Mouse (Mus musculus): ENCODE results near the gene Abcd3. TPM values are rescaled to one million over a fixed set of nuclear protein-coding genes. Genes with fewer than 3 reads are reported as not detected.

Abcd3 gene
- polyA plus RNA-seq, 1 experiment from 2014 or later, result 44.0 TPM

GRCm38 (mm10) chr3:121713151-121713701 lies 101.9 kb downstream of the Abcd3 start:
- H3K9me3 ChIP-seq, result no peaks in the 10 kb centered on the region
- H3K27me3 ChIP-seq (replicated peaks; ENCODE audit: low read depth, poor library complexity, severe bottlenecking), result no peaks in the 10 kb centered on the region
- H3K27ac ChIP-seq (replicated peaks), result no peak overlapping the region; the same call in 1 of the 2 replicates
- no peak for DNase-seq (ENCODE audit: low spot score)
- 83% methylated on average over 17 of the region's 17 CpGs for WGBS
- H3K36me3 ChIP-seq (replicated peaks), result no peaks in the 10 kb centered on the region
- peaks cover 16% of the 10 kb centered on the region for H3K4me1 ChIP-seq
- no peak overlapping the region for H3K4me3 ChIP-seq

- DNase-seq (ENCODE audit: low spot score), result no peak
- H3K9me3 ChIP-seq, result no peaks in the 10 kb centered on the region
- H3K27me3 ChIP-seq (replicated peaks; ENCODE audit: low read depth, poor library complexity, severe bottlenecking), result no peaks in the 10 kb centered on the region
- peaks cover 14% of the 10 kb centered on the region for H3K4me1 ChIP-seq
- WGBS, result 70% methylated on average over 4 of the region's 4 CpGs
- no peaks in the 10 kb centered on the region for H3K36me3 ChIP-seq (replicated peaks)
- no peak overlapping the region for H3K4me3 ChIP-seq
- no peak overlapping the region for H3K27ac ChIP-seq (replicated peaks)
Measured at GRCm38 (mm10) chr3:121712222-121712621, 102.9 kb downstream of the Abcd3 start.

- no peaks in the 10 kb centered on the region for H3K27me3 ChIP-seq (replicated peaks; ENCODE audit: low read depth, poor library complexity, severe bottlenecking)
- H3K36me3 ChIP-seq (replicated peaks), result no peaks in the 10 kb centered on the region
- 89% methylated on average over 7 of the region's 7 CpGs for WGBS
- peaks cover 14% of the 10 kb centered on the region for H3K4me1 ChIP-seq
- H3K9me3 ChIP-seq, result no peaks in the 10 kb centered on the region
- no peak overlapping the region for H3K4me3 ChIP-seq
- no peak overlapping the region for H3K27ac ChIP-seq (replicated peaks)
- no peak for DNase-seq (ENCODE audit: low spot score)
Measured at GRCm38 (mm10) chr3:121710894-121711531, 104.1 kb downstream of the Abcd3 start.

Other genes starting within 250 kb of the Abcd3 start
- gene 4930432M17Rik, start 144.5 kb downstream of the Abcd3 start, polyA plus RNA-seq (2016; fragmentation: Nextera tagmentation; extraction: Ambion mirVana), result not detected in 2 replicates
- gene F3, start 91.8 kb downstream of the Abcd3 start, polyA plus RNA-seq (2016; fragmentation: Nextera tagmentation; extraction: Ambion mirVana), result 12.1 and 12.8 TPM in 2 replicates
- 40.9 and 46.9 TPM in 2 replicates for gene Arhgap29, start 137.2 kb upstream of the Abcd3 start, polyA plus RNA-seq (2016; fragmentation: Nextera tagmentation; extraction: Ambion mirVana)
- 1.9 and 2.0 TPM in 2 replicates for gene Abca4, start 229.1 kb upstream of the Abcd3 start, polyA plus RNA-seq (2016; fragmentation: Nextera tagmentation; extraction: Ambion mirVana)

Measured in embryonic facial prominence, embryonic 10.5 days (tissue).